Mouse (Mus musculus) heart, postnatal 4 days (tissue): ENCODE measurements around the gene Cplx2. TPM values are rescaled to one million over a fixed set of nuclear protein-coding genes. Genes with fewer than 3 reads are reported as not detected.

ENCODE experiments used
- DNase-seq: peaks from one replicate; pipeline ENCODE4 v3.0.0; 2021
- total RNA-seq, 2 experiments: library from RNA; stranded (reverse); gene quantifications; 2 replicates each; pipeline ENCODE4 v1.2.3; 2021

The Cplx2 gene
- total RNA-seq: 10 to 100 TPM; 12.6 to 12.7 TPM

DNA sequence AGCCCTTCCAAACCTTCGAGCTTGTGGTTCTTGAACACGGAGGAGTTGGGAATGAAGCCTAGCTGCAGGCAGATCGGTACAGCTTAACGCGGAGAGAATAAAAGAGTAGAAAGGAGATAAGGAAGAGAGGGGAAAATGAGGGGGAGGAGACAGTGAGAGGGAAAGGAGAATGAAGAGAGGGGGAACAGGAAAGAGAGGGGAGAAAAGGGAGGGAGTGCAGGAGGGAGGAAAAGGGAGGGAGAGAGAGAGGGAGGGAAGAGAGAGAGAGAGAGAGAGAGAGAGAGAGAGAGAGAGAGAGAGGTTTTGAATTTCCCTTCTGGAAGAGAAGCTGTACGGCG is at the start of gene Cplx2:
Cplx2 (plus strand) TSS at position 301 of the 338 bp plus-strand sequence.
- DNase-seq: no peak

DNA sequence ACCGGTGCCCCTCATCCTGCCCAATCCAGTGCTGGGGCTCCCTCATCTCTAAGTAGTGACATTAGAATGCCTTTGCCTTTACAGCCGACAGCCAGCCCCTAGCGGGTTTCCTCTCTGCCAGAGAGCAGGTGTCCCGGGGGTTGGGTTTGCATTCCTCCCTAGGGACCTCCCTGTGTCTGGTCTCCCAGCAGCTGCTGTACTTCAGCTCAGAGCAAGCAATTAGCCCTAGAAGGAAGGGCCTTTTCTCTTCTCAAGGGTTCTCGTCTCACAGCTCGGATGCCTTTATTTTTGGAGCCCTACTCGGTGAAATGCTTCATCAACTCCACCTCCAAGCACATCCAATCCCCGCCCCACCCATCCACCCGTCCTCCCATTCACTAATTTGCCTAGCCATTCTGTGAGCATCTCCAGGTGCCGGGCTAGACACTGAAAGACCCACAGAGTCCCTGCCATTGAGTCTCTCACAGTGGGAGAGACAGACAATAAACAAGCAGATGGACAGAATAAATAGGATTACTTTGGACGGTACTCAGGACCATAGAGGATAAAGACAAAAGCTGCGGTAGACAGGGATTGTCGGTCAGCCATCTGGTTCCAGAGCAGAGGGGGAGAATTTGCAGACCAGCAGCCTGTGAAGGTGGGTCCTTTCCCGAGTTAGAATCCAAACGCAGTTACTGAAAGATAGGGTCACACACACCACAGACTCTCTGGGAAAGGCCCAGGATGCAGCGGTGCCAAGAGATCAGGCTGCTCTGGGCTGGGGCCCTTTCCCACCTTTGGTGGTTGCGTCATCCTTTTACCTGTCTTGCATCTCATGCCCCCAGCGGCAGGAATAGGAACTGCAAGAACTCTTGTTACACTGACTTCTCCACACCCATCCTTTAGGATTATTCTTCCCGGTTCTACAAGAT is 48.5 kb upstream of the Cplx2 start:
- peak; percentile 66 for DNase-seq

DNA sequence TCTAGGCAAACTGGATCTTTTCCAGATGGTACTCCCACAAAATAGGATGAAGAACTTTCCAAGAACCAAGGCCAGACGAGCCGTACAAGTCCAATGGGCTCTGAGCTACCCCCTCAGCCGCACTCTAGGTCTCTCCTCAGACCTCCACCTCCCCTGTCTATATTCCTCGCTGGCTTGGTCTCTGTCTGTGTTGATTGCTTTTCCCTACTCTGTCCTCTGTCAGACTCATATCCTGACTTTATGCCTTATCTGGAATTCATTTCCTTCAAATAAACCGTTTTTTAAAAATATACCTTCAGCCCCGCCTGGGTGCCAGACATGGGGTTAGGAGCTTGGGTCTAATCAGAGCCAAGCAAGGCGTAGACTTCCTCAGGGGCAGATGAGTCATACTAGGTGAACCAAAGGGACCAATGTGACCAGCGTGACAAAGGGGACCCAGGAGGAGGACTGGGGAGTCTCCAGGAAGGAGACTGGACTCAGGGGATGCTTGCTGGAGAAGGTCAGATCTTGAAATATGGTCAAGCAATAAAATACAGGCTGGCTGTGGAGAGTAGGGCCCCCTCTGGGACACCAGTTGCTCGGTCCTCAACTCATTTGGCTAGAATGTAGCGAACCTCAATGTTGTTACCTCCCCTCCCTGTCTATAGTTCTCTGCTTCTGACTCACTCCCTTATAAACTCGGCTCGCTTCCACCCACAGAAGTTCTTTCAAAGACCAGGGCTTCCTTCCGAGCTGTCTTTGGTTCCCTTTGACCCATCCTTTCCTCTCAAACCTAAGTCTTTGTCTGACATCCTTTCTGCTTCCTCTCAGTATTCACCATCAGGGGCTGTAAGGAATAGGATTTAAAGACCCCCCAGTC is 47.6 kb upstream of the Cplx2 start:
- DNase-seq: no peak

DNA sequence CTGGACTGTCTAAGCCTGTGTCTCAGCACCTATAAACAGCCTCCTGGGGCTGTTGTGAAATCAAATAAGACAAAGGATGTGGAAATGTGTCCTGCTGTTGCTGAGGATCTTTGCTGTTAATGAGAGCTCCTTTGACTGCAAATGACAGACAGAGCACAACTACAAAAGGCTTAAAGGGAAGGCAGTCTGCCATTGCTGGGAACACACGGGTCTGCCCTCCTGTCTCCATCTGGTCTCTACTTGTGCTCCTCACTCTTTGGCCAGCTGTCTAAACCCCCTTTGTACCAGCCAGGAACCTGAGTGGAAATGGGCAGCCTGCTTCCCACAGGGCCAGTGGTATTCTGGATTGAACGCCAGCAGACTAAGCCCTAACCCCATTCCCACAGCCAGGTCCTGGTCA is 47.0 kb upstream of the Cplx2 start:
- DNase-seq: no peak

DNA sequence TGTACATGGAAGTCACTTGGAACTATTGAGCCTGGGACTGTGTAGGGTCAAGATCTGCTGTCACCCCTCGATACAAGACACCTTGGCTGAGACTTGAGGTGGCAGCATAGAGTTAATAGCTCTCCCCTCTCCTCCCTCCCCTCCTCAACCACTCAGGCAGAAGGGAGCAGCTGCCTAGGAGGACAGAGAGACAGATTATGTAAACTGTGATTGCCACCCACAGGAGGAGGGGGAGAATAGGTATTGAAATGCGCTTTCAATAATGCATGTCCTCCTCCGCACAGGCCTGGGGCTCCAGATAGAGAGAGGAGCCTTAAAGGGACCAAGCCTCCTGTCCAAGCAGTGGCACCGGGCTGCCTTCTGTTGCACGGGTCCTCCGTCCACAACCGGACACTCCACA is 45.3 kb upstream of the Cplx2 start:
- no peak for DNase-seq

DNA sequence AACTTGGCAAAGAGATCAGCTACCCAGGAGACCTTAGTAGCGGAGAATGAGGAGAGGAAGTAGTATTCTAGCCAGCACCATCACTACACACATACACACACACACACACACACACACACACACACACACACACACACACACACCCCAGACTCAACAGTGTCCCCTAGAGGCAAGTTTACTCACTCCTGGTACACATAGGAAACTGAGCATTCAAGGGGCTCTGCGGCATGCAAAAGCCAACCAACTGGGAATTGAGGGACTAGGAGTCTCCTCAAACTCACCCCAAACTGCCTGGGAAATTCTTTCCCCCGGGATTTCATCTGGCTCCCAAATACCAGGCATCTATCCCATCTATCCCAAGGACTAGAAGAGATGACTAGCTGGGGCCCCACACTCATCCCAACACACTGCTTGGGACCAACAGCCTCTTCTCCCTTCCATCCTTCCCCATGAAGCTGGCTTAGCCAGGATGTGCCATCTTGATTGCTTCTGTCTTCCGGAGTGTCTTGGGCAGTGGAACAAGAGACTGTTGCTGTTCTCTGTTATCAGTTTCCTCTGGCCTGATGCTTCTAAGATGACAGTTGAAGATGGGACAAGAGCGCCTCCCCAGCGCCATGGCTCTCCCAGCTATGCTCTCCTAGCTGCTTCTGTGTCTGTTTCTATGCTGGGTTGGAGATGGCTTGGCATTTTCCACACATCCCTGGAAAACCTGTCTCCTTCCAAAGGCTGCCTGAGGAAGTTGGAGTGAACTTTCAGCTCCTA is 44.3 kb upstream of the Cplx2 start:
- no peak for DNase-seq

DNA sequence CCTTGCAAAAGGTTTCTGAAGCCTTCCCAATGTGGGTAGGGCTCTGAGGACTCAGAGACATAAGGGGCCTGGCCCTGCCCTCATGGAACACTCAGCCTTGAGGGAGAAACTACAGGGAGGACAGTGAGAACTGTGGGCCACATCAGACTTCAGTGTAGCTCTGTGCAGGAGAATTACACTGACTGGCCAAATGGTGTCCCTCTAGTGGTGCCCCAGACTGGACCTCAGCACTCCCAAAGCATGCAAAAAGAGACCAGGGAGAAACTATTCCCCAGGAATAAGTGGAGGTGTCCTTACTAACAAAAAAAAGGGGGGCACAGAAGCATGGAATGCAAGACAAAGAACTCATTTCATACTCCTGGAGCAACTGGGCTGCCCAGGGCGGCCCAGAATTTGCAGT is 43.1 kb upstream of the Cplx2 start:
- DNase-seq: no peak

DNA sequence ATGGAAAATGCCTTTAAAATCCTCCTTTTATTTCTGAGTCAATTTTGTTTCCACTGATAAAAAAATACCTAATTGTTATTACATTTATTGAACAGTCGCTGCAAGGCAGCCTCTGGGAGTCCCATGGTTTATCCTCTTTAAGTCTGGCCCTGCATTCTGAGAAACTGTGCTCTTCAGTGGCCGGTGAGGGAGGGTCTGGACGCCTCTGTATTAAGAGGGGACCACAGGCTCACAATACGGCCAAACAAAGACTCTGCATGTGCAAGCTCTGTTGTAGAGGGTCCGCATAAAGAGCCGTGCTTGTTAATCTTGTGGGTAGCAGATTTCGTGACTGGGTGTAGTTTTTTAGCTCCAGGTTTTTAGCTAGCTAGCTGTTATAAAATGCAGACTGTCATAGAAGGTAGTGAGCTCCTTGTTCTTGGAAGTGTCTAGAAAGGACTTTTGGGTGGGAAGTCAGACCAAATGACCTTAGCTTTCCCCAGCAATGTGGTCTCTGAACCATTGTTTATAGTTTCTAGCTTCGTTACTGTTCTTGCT is 42.1 kb upstream of the Cplx2 start:
- DNase-seq: no peak

DNA sequence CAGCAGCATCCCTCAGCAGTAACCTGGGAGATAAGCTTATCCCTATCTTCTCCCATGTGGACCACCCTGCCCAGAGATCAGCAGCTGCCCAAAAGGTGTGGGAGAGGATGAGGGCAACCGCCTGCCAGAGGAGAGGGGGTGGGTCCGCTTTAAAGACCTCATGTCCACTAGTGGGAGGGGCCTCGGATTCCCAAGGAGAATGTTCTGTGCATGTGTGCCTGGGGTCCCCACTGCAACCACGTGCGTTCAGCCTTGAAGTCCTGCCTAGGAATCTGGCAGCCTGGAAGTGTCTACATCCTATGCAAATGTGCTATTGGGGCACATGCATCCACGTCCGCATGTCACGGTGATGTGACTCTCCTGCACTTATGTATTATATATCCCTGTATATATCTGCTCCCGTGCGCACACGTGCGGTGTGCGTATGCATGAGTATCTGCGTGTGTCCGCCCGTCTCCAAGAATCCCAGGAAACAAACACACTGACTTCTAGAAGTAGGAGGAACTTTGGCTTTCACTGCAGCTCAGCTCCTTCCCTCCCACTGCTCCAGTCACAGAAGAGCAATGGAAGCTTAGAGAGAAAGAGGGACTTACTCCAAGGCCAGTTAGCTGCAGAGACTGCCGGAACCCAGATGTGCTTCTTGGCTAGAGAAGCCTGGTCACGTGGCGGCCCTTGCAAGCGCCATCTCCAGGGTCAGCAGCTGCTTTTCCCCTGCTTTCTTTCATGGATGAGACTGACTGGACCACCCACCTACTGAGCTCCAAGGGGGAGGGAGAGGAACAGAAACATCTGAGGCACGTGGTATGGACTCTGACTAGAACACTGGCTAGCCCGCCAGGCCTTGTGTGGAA is 39.1 kb upstream of the Cplx2 start:
- DNase-seq: peak; percentile 81

DNA sequence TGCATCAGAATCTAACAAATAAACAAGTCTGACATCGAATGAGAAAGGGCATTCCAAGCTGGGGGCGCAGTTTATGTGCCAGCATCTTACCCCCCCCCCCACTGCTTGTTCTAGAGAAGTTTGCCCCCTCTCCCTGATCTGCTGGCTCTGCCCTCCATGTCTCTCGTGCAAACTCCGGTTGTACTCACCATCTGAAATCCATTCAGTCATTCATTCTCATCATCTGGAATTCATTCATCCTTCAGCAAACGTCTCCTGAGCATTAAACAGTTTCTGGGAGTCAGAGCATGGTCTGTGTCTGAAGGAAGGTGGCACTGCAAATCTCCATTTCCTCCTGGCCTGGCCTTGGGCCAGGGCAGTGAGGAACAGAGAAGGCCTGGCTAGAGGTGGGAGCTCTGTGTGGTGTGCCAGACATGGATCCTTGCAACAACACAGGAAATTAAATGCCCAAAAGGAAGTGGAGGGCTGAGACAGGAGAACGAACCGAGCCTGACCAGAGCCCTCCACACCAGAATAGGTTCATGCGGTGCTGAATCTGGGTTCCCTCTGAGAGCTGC is 38.1 kb upstream of the Cplx2 start:
- no peak for DNase-seq

DNA sequence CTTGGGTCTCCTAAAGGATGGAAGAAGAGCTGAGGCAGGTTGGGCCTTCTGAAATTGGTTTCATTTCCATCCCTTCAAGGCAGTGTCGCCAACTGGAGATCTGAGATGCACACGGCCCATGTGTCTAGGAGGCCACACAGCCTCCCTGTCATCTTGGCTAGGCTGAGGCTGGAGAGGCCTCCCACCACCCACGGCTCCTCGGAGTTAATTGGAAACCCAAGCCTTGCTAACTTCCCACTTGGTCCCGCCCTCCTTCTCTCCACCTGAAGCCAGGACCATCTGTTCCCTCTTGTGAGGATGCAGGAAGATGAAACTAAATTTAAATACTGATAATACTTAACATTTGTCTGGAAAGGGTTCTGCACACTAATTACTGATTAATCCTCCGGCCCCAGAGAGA is 34.1 kb upstream of the Cplx2 start:
- no peak for DNase-seq

DNA sequence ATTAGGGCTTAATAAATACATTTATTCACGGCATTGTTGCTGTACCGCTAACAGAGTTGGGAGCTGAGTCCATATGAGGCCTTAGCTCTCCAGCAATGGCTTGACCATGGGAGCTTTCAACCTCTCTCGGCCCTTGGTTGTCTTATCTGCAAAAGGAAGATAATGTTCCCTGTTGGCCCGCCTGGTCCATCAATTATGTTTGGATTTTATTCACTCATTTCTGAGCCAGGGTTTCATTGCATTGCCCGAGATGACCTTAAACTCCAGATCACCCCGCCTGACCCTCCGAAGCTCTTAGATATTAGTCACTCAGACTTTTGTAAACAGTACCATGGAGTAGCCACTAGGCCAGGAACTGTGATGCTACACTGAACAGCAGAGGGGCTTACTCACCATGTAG is 33.6 kb upstream of the Cplx2 start:
- no peak for DNase-seq

DNA sequence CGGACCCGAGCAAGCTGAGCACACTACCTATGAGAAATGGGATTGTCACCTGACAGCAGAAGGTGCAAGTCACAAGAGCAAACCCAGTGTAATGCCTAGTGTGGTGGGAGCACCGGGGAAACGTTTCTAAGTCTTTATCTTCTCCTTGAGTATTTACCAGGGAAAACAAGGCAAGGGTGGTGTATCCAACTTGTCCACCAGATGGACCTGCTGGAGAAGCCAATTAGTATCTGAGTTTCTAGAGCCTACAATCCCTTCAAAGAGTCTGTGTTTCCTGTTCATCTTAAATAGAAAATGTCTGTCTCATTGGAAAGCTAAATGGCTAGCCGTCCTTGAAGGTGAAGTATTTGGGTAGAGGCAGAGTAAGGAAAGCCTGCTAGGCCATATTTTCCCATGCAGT is 32.3 kb upstream of the Cplx2 start:
- DNase-seq: no peak

DNA sequence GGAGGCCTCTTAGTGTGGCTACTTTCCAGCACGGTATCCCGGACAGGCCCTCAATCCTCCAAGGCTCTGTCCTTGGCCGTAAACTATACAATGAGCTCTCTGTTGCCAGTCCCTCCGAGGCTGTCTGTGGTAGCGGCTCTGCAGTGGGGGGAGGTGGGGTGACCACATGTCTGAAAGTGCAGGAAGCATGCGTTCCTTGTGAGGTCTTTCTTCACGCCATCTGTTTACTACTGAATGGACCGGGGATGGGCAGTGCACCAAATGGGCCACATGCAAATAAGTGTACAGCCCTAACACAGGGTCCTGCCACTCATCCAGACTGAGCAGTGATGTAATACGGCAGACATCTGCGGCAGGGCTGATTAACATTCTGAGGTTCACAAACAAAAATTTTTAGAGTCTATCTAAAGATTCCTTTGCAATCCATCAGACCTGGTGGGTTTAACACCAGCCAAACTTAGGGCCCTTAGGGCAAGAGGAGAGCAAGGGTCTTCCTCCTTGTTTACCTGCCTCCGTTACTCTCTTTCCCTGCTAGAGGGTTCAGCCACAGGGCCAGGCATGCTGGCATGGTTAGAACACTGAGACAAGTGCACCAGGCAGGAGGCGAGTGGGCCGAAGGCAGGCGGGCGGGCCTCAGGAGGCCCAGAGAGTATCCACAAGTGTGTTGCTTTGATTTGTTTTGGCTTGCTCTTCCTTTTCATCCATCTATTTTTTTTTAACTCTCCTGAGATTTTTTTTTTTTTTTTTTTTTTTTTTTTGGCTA is 25.1 kb upstream of the Cplx2 start:
- no peak for DNase-seq

DNA sequence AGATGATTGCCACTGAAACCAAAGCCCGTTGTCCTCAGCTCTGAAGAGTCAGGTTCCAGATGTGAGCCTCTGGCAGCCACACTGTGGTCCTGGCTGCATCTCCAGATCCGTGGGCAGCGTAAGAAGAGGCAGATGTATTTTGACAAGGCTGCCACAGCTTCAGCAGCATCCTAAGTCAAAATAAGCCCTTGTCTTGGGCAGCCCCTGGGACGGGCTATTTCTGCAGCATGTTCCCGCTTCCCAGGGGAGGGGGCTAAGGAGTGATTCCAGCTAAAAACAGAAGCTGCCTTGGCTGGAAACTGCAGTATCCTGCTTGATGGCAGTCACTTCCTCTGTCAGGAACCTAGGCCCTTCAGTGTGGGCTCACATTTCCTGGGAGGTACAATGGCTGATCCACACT is 23.1 kb upstream of the Cplx2 start:
- DNase-seq: no peak

DNA sequence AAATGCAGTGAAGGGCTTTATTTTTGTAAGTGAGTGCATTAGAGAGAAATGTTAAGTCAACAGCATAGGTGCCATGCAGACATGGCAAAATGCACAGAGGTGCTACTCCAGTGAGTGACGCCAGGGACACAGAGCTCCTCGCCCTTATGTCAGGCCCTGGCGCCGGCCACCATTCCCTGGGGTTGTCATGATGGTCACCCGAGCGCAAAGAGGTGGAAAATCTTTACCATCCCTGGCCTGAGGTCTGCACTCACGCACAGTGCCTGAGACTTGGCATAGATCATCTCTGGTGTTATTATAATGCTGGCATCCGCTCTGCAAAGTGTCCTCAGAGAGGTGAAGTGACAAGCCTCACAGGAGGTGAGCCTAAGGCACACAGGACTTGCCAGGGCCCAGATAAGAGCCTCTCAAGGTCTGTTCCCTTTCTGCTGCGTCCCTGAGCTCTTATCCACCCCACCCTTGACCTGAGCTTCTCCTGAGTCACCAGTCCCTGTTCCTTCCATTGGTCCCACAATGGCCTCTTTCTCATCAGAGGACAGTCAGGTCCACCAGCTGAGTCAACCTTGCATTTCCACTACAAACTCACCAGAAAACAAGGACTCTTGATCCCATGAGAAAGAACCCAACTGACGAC is 21.9 kb upstream of the Cplx2 start:
- DNase-seq: no peak

DNA sequence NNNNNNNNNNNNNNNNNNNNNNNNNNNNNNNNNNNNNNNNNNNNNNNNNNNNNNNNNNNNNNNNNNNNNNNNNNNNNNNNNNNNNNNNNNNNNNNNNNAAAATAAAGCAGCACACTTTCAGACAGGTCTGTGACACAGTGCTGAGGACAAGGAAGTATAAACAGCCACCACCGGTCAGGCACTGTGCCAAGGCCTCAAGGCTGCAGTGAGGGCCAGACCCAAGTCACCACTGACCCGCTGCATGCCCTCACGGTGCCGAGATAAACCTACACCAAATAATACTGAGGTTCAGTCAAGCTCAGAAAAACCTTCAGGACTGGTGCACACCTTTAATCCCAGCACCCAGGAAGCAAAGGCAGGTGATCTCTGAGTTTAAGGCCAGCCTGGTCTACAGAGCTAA is 13.7 kb upstream of the Cplx2 start:
- DNase-seq: peak; percentile 33

DNA sequence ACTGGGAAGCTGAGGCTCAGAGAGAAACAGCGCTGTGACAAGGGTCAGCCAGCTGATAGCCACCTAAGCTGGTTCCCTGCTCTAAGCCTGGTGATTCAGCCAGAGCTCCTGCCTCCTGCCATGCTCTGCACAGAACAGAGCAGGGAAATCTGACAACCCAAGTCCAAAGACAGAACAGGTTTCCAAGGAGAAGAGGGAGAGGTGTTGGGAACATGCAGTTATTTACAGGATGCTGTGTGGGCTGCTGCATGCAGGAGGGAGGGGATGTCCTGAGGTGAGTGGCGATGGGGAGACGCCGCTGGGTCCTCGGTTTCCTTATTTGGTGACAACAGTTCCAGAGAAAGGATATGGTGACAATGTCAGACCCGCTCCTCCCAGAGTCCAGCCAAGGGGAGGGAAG is 12.0 kb upstream of the Cplx2 start:
- no peak for DNase-seq

DNA sequence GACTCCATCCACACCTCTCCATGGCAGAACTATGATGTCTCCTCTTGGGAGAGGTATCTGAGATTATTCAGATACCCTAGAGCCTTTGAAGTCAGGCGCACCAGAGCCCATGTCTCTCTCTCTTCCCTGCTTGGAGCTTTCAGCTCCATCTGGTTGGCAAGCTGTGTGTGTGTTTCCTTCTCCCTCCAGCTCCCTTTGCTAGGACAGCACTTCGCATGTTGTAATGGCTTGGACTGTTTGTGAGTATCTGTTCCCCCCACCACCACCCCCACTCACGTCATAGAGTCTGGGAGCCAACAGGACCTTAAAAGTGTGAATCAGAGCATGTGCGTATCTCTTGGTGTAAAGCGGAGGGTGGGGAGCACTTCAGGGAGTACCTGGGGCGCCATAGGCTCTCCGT is 6.5 kb upstream of the Cplx2 start:
- no peak for DNase-seq

DNA sequence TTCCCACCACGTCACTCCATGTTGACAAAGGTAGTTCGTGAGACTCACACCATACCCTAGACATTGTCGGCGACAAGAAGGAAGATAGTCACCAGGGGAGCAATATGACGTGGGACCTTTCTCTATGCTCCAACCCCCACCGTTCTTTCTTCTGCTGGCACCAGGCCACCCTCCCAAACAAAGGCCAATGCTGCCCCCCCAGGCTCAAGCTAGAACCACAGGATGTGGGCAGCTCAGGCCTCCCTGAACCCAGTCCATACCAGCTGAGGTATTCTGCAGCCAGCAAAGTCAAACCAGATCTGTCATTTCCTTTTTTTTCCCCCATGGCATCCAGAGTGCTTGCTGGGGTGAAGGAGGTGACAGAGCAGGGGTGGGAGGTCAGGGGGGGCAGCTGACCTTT is 3.4 kb upstream of the Cplx2 start:
- peak; percentile 51 for DNase-seq
